Mouse (Mus musculus): ENCODE measurements at regions not wholly inside any gene's neighbourhood (a gene's known extent, or its start where the extent isn't known, plus 50 kb on each side); places are given as distances from the start of the nearest gene placed in this dataset.
"Not testable (repeated sequence)": the region's sequence is repeated elsewhere in the genome, so short reads cannot be mapped to it uniquely, and the experiment has no call there.

- DNase-seq (ENCODE audit: low spot score) = not testable (repeated sequence)
Measured at GRCm38 (mm10) chr10:11801372-11802230, 458.4 kb downstream of the Epm2a start.

DNA sequence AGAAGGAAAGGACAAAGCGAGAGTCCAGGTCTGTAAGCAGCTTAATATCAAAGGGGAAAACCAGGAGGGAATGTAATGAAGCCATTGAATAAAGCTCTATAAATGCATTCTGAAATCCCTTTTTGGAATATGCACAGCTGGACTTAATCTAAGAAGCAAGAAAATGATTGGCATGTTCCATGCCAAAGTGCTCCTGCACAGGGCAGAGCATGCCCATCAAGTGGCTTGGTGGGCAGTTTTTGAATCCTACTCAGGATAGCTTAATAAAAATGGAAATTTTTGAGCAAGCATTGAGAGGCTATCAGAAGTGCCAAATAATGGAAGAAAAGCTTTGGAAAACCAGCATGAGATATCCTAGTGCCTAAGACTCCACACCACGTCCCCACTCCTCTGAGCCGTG lies 466.1 kb downstream of the Epm2a start:
- DNase-seq (ENCODE audit: low spot score) = no peak

DNA sequence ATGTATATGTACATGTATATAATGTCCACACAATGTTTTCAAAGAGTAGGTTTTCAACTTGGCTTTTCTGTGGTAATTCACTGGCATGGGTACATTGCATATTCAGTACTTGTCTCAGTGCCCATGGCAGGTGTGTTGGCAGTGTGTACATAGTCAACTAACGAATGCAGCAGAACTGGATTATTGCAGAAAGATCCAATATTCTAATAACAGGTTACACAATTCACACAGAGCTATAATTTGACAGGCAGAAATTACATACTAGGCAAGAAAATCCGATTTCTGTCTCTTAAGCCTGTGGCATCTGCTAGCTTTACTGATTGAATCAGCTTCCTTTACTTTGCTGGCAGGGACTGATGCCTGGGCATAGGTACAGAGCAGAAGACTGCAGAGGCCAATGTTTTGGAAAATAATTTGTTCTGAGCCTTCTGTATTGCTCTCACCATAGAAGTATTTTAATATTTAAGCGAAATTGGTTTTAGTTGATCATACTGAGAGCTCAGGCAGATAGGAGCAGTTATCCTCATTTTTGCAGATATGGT lies 479.3 kb downstream of the Epm2a start:
- no peak for DNase-seq (ENCODE audit: low spot score)

- DNase-seq (ENCODE audit: low spot score) = no peak
Measured at GRCm38 (mm10) chr10:11841094-11841493, 497.9 kb downstream of the Epm2a start.

GRCm38 (mm10) chr10:11841494-11841893 lies 498.3 kb downstream of the Epm2a start:
- DNase-seq (ENCODE audit: low spot score) = no peak

GRCm38 (mm10) chr10:11846141-11846540 lies 502.9 kb downstream of the Epm2a start:
- DNase-seq (ENCODE audit: low spot score) = no peak

- no peak for DNase-seq (ENCODE audit: low spot score)
Measured at GRCm38 (mm10) chr10:11875145-11876131, 532.2 kb downstream of the Epm2a start.

GRCm38 (mm10) chr10:11886237-11886636 lies 543.0 kb downstream of the Epm2a start:
- no peak for DNase-seq (ENCODE audit: low spot score)

DNA sequence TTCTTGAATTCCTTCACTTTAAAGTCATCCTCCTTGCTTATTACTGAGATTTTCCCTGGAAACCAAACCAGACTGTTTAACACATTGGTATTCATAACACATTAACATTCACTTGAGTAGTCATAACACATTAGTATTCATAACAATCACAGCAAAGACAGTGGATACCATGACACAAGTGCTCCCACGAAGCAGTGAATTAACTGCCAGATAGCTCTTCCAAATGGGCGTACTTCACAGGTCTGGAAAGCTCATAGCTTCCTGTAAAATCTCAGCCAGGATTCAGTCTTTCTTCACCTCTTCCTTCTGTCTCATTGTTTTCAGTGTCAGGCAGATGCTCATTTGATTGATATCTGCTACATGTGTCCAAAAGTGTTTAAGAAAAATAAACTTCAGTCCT lies 545.7 kb downstream of the Epm2a start:
- DNase-seq (ENCODE audit: low spot score) = no peak

- no peak for DNase-seq (ENCODE audit: low spot score)
Measured at GRCm38 (mm10) chr10:11922132-11922531, 578.9 kb downstream of the Epm2a start.

DNA sequence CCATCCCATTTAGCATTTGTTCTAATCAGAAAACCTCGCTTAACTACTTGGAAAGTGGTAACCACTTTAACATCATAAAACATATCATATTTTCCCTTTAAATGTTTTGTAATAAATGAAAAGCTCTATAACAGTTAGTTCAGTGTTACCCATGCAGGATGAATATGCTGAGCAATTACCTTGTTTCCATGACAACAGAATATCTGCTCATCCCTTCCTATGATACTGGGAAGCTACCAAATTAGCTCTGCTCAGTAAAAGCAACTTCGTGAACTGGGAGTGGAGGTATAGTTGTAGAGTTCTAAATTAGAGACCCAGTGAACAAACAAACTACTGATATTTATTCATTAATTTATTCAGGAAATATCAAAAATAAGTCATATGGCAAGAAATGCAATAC lies 595.0 kb downstream of the Epm2a start:
- DNase-seq (ENCODE audit: low spot score) = no peak

- no peak for DNase-seq (ENCODE audit: low spot score)
Measured at GRCm38 (mm10) chr10:11942772-11943171, 599.6 kb downstream of the Epm2a start.

- DNase-seq (ENCODE audit: low spot score) = no peak
Measured at GRCm38 (mm10) chr10:11960327-11960922, 617.2 kb downstream of the Epm2a start.

DNA sequence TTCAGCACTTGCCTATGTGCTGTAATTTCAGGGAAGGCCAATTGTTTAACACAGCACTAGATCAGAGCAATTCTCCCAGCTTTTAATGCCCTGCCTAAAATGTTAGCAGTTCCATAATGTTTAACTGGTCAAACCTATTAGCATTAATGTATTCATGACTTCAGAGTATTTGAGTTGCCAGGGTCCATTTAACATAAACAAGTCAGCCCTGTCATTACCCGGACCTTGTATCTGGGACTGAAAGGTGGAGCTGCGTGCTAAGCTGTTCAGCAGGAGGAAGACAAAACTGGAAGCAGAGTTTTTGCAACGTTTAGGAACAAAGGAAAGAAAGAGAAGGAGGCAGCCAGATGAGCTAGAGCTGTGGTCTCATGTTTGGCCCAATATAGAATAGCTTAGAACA lies 661.8 kb downstream of the Epm2a start:
- no peak for DNase-seq (ENCODE audit: low spot score)

GRCm38 (mm10) chr10:12005889-12006288 lies 662.7 kb downstream of the Epm2a start:
- DNase-seq (ENCODE audit: low spot score) = no peak

- DNase-seq (ENCODE audit: low spot score) = no peak
Measured at GRCm38 (mm10) chr10:12017286-12017685, 674.1 kb downstream of the Epm2a start.

DNA sequence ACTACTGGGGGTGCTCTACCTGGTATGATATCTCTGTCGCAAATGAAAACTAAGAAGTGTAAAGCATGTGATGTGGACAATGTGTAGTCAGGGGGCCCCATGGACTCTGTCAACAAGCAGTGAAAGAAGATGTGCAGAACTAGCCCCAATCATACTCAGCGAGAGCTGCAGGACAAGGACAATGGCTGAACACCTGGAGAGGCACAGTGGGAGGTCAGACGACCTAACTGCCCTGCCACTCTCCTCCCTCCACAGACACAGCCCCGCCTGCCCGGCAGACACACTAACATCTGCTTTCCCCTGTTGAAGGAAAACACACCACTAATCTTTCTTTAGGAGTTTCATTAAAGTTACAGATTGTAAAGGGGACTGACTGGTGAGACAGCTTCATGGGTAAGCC lies 675.1 kb downstream of the Epm2a start:
- no peak for DNase-seq (ENCODE audit: low spot score)

- DNase-seq (ENCODE audit: low spot score) = no peak
Measured at GRCm38 (mm10) chr10:12019159-12019779, 676.1 kb downstream of the Epm2a start.

- no peak for DNase-seq (ENCODE audit: low spot score)
Measured at GRCm38 (mm10) chr10:12020576-12020975, 677.4 kb downstream of the Epm2a start.

- DNase-seq (ENCODE audit: low spot score) = no peak
Measured at GRCm38 (mm10) chr10:12035159-12035558, 692.0 kb downstream of the Epm2a start.

- no peak for DNase-seq (ENCODE audit: low spot score)
Measured at GRCm38 (mm10) chr10:12045937-12046336, 702.7 kb downstream of the Epm2a start.

DNA sequence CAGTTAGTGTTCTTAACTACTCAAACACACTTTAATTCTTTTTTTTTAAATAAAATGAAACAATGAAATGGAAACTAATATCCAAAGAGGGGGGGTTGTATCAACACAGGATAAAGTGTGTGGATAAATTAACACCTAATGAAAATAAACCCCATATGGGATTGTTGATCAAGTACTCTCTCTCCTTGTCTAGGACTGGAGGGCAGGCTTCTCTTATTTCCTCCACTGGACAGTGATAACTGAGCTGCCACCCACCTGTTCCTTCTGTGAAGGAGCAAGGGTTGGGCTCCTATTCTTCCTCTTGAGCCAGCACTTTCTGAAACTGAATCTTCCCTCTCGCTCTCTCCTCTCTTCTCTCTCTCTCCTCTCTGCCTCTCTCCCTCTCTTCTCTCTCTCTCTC lies 716.5 kb downstream of the Epm2a start:
- DNase-seq (ENCODE audit: low spot score) = no peak
